Mouse (Mus musculus) urinary bladder, adult 2 months (tissue): ENCODE measurements around the gene Mgll. TPM values are rescaled to one million over a fixed set of nuclear protein-coding genes. Genes with fewer than 3 reads are reported as not detected.

Experiments
- polyA plus RNA-seq: library from polyadenylated mRNA; depleted of rRNA; stranded (reverse); fragments of >200 nt; gene quantifications from 2 replicates; pipeline ENCODE4 v1.2.3, GENCODE M21; 2012; rRNA removed

The Mgll gene
- polyA plus RNA-seq, 1 experiment = 66.3 TPM

Other genes with a start within 250 kb of the Mgll start
- gene Sec61a1, start 205.5 kb upstream of the Mgll start, polyA plus RNA-seq = 130 and 145 TPM in 2 replicates
- gene Kbtbd12, start 86.5 kb upstream of the Mgll start, polyA plus RNA-seq = 1.4 and 1.6 TPM in 2 replicates
- 48.1 and 51.8 TPM in 2 replicates for gene Abtb1, start 117.6 kb downstream of the Mgll start, polyA plus RNA-seq
- gene Podxl2, start 150.6 kb downstream of the Mgll start, polyA plus RNA-seq = 23.2 and 24.2 TPM in 2 replicates
- gene Mcm2, start 174.4 kb downstream of the Mgll start, polyA plus RNA-seq = 10.0 and 14.5 TPM in 2 replicates
- 88.4 and 107 TPM in 2 replicates for gene Tpra1, start 177.8 kb downstream of the Mgll start, polyA plus RNA-seq